Mouse (Mus musculus): ENCODE results near the gene Ola1.

DNA sequence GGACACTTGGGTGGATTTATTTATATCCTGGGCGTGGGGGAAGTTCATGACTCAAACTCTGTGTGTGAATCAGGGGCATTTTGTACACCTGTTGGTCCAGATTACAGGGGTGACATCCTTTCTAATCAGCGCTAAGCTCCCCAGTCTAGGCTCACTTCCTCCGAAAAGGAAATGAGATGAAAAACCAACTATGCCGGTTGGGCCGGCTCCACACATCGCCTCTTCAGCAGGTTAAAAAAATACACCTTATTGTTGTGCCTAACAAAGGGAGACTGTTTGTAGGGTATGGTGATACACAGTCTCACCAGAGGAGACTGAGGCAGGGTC is 158.5 kb downstream of the Ola1 start:
- TF ChIP-seq CTCF (IDR thresholded peaks at IDR 0.05; ENCODE audit: low read depth, low read length) (no peak), GATA1 (IDR thresholded peaks at IDR 0.05; ENCODE audit: borderline replicate concordance, low read length) (no peak), TAL1 (conservative IDR thresholded peaks at IDR 0.05; ENCODE audit: low read depth, low read length) (no peak), GATA2 (IDR thresholded peaks at IDR 0.05; ENCODE audit: borderline replicate concordance, low read depth, low read length) (no peak), POLR2AphosphoS5 (IDR thresholded peaks at IDR 0.05; ENCODE audit: insufficient replicate concordance, low read depth, low read length) (no peak)
